Mouse (Mus musculus): ENCODE measurements at regions not wholly inside any gene's neighbourhood (a gene's known extent, or its start where the extent isn't known, plus 50 kb on each side); places are given as distances from the start of the nearest gene placed in this dataset.

GRCm38 (mm10) chr4:89425916-89426315 is 115.1 kb upstream of the Cdkn2b start:
- Histone ChIP-seq H3K4me2 (ENCODE audit: insufficient read depth, low read depth, poor library complexity, severe bottlenecking) (no peak overlapping the region), H3K27me3 (replicated peaks) (no peaks in the 10 kb centered on the region), H3K36me3 (replicated peaks in 1 of 2; ENCODE audit: control insufficient read depth in 1 of 2, insufficient read depth in 1 of 2, low read length in 1 of 2) (peaks cover 46 to 89% of the 10 kb centered on the region in 2 experiments), H3K79me2 (replicated peaks; ENCODE audit: control insufficient read depth, extremely low read depth, insufficient read depth, poor library complexity, severe bottlenecking) (peaks cover 10% of the 10 kb centered on the region), H3K4me3 (replicated peaks in 1 of 3; ENCODE audit: low read depth in 2 of 3, low read length in 2 of 3, poor library complexity in 1 of 3) (no peak overlapping the region), H3K9ac (ENCODE audit: insufficient read depth, low read depth) (no peak overlapping the region), H3K4me1 (ENCODE audit: control insufficient read depth in 1 of 2, insufficient read depth in 2 of 2) (peaks cover 18 to 39% of the 10 kb centered on the region in 2 experiments), H3K27ac (ENCODE audit: insufficient read depth, low read depth) (no peak overlapping the region), H3K9me3 (replicated peaks; ENCODE audit: low read length) (no peaks in the 10 kb centered on the region)
- dilution Hi-C loops (cut with MboI; ENCODE audit: extremely low pct_ligation_motif_present, extremely low pct_unique_long_range_greater_than_20kb, low sequenced_read_pairs) (no loop called here), in situ Hi-C loops (cut with MboI; ENCODE audit: low pct_ligation_motif_present, low pct_unique_long_range_greater_than_20kb, low sequenced_read_pairs) (no loop called here)
- DNase-seq (ENCODE audit: extremely low read depth), result no peak
- TF ChIP-seq IRF4 (IDR thresholded peaks at IDR 0.05; ENCODE audit: low read depth, low read length) (no peak), TBP (conservative IDR thresholded peaks at IDR 0.05; ENCODE audit: low read depth, low read length) (no peak), USF2 (conservative IDR thresholded peaks at IDR 0.05; ENCODE audit: low read depth, low read length) (no peak), NRF1 (IDR thresholded peaks at IDR 0.05; ENCODE audit: low read depth, low read length) (no peak), PAX5 (IDR thresholded peaks at IDR 0.05; ENCODE audit: low read length) (no peak), CTCF (conservative IDR thresholded peaks at IDR 0.05 in 1 of 2, IDR thresholded peaks at IDR 0.05 in 1 of 2; ENCODE audit: low read depth in 2 of 2, low read length in 2 of 2) (no peak), CHD1 (IDR thresholded peaks at IDR 0.05; ENCODE audit: low read depth, low read length) (no peak), MXI1 (IDR thresholded peaks at IDR 0.05; ENCODE audit: low read depth, low read length) (no peak), ETS1 (conservative IDR thresholded peaks at IDR 0.05; ENCODE audit: low read depth, low read length) (no peak), ZC3H11A (IDR thresholded peaks at IDR 0.05; ENCODE audit: low read depth, low read length) (no peak), ZNF384 (IDR thresholded peaks at IDR 0.05; ENCODE audit: low read depth, low read length) (no peak), MAZ (IDR thresholded peaks at IDR 0.05; ENCODE audit: low read depth, low read length) (no peak), E2F4 (IDR thresholded peaks at IDR 0.05; ENCODE audit: insufficient replicate concordance, low read depth, low read length) (no peak), ELF1 (IDR thresholded peaks at IDR 0.05; ENCODE audit: low read depth, low read length) (no peak), GABPA (IDR thresholded peaks at IDR 0.05; ENCODE audit: insufficient replicate concordance, low read depth, low read length) (no peak), RCOR1 (conservative IDR thresholded peaks at IDR 0.05; ENCODE audit: low read depth, low read length) (no peak), EP300 (IDR thresholded peaks at IDR 0.05; ENCODE audit: low read length) (no peak), POLR2A (IDR thresholded peaks at IDR 0.05; ENCODE audit: low read depth, low read length) (no peak), MAFK (IDR thresholded peaks at IDR 0.05; ENCODE audit: insufficient replicate concordance, low read length) (no peak)

- DNase-seq (ENCODE audit: extremely low read depth), result no peak
- no peaks in the 10 kb centered on the region for H3K27me3 ChIP-seq (replicated peaks)
- H3K9me3 ChIP-seq (replicated peaks; ENCODE audit: low read length), result no peaks in the 10 kb centered on the region
- TF ChIP-seq PAX5 (IDR thresholded peaks at IDR 0.05; ENCODE audit: low read length) (no peak), GABPA (IDR thresholded peaks at IDR 0.05; ENCODE audit: insufficient replicate concordance, low read depth, low read length) (no peak), MEF2A (IDR thresholded peaks at IDR 0.05; ENCODE audit: borderline replicate concordance, low read depth, low read length) (no peak), USF2 (conservative IDR thresholded peaks at IDR 0.05; ENCODE audit: low read depth, low read length) (no peak), EP300 (IDR thresholded peaks at IDR 0.05; ENCODE audit: low read length) (no peak), CHD2 (IDR thresholded peaks at IDR 0.05; ENCODE audit: low read length) (no peak), JUN (IDR thresholded peaks at IDR 0.05; ENCODE audit: insufficient read depth, low read depth, low read length) (no peak), JUND (conservative IDR thresholded peaks at IDR 0.05; ENCODE audit: low read depth, low read length) (no peak), IRF4 (IDR thresholded peaks at IDR 0.05; ENCODE audit: low read depth, low read length) (no peak), HCFC1 (IDR thresholded peaks at IDR 0.05; ENCODE audit: low read depth, low read length) (no peak), KAT2A (IDR thresholded peaks at IDR 0.05; ENCODE audit: insufficient replicate concordance, low read length) (no peak), ZNF384 (IDR thresholded peaks at IDR 0.05; ENCODE audit: low read depth, low read length) (no peak), CHD1 (IDR thresholded peaks at IDR 0.05; ENCODE audit: low read depth, low read length) (no peak), ZMIZ1 (IDR thresholded peaks at IDR 0.05; ENCODE audit: low read depth, low read length) (no peak), RAD21 (IDR thresholded peaks at IDR 0.05; ENCODE audit: low read depth, low read length) (no peak), MXI1 (IDR thresholded peaks at IDR 0.05; ENCODE audit: low read depth, low read length) (no peak), UBTF (IDR thresholded peaks at IDR 0.05; ENCODE audit: low read depth, low read length) (no peak), ZC3H11A (IDR thresholded peaks at IDR 0.05; ENCODE audit: low read depth, low read length) (no peak)
- H3K4me1 ChIP-seq (ENCODE audit: control insufficient read depth in 1 of 2, insufficient read depth in 2 of 2), result peaks cover 5 to 32% of the 10 kb centered on the region in 2 experiments; a peak in 2 of 4 replicates
- H3K36me3 ChIP-seq (replicated peaks in 1 of 2; ENCODE audit: control insufficient read depth in 1 of 2, insufficient read depth in 1 of 2, low read length in 1 of 2), result peaks cover 43 to 80% of the 10 kb centered on the region in 2 experiments
- H3K4me3 ChIP-seq (replicated peaks in 1 of 3; ENCODE audit: low read depth in 2 of 3, low read length in 2 of 3, poor library complexity in 1 of 3), result no peak overlapping the region
- H3K27ac ChIP-seq (ENCODE audit: insufficient read depth, low read depth), result peak overlapping the region; percentile 41
- H3K9ac ChIP-seq (ENCODE audit: insufficient read depth, low read depth), result no peak overlapping the region
- dilution Hi-C loops (cut with MboI; ENCODE audit: extremely low pct_ligation_motif_present, extremely low pct_unique_long_range_greater_than_20kb, low sequenced_read_pairs) (no loop called here), in situ Hi-C loops (cut with MboI; ENCODE audit: low pct_ligation_motif_present, low pct_unique_long_range_greater_than_20kb, low sequenced_read_pairs) (no loop called here)
- H3K79me2 ChIP-seq (replicated peaks; ENCODE audit: control insufficient read depth, extremely low read depth, insufficient read depth, poor library complexity, severe bottlenecking), result peaks cover 11% of the 10 kb centered on the region
- H3K4me2 ChIP-seq (ENCODE audit: insufficient read depth, low read depth, poor library complexity, severe bottlenecking), result no peak overlapping the region
Measured at GRCm38 (mm10) chr4:89421694-89422354, 111.0 kb upstream of the Cdkn2b start.
